Mouse (Mus musculus) kidney, postnatal 0 days (tissue): ENCODE data around the gene Trap1. TPM values are rescaled to one million over a fixed set of nuclear protein-coding genes. Genes with fewer than 3 reads are reported as not detected.
"Not testable (repeated sequence)": the region's sequence is repeated elsewhere in the genome, so short reads cannot be mapped to it uniquely, and the experiment has no call there.

Source experiments
- ATAC-seq: fragments of 200-750 bp; cut with Nextera tagmentation; replicated peaks from 2 replicates; pipeline ENCODE4 v1.8.0; 2017; ENCODE audit warnings: low read depth, moderate number of reproducible peaks, moderate TSS enrichment, moderate library complexity; ENCODE audit not compliant: low FRiP score
- DNase-seq: peaks from one replicate; pipeline ENCODE4 v3.0.0-alpha.2; 2016; ENCODE audit warnings: low spot score
- H3K27ac ChIP-seq: fragments of 300-500 bp; sonication (generic); 2 replicates; pipeline ENCODE4 v1.5.1; 2014; ENCODE audit warnings: mild to moderate bottlenecking
- H3K27me3 ChIP-seq: fragments of 300-500 bp; sonication (generic); 2 replicates; pipeline ENCODE4 v1.6.1; 2014; ENCODE audit warnings: low read length, mixed read lengths; ENCODE audit not compliant: insufficient read depth
- H3K36me3 ChIP-seq: fragments of 300-500 bp; sonication (generic); 2 replicates; pipeline ENCODE4 v1.6.1; 2014; ENCODE audit warnings: low read length, mixed read lengths; ENCODE audit not compliant: insufficient read depth
- H3K4me1 ChIP-seq: fragments of 300-500 bp; sonication (generic); replicated peaks from 2 replicates; pipeline ENCODE4 v1.6.1; 2014; ENCODE audit warnings: antibody characterized with exemption, low read length, mixed read lengths; ENCODE audit not compliant: insufficient read depth
- H3K4me2 ChIP-seq: fragments of 300-500 bp; sonication (generic); 2 replicates; pipeline ENCODE4 v1.6.1; 2014; ENCODE audit warnings: mild to moderate bottlenecking, low read length, moderate library complexity, mixed read lengths
- H3K4me3 ChIP-seq: fragments of 300-500 bp; sonication (generic); replicated peaks from 2 replicates; pipeline ENCODE4 v1.5.1; 2014; ENCODE audit warnings: low read depth, low read length
- H3K9ac ChIP-seq: fragments of 300-500 bp; sonication (generic); 2 replicates; pipeline ENCODE4 v1.6.1; 2014; ENCODE audit warnings: low read depth, low read length
- H3K9me3 ChIP-seq: fragments of 300-500 bp; sonication (generic); replicated peaks from 2 replicates; pipeline ENCODE4 v1.6.1; 2016; ENCODE audit warnings: low read length, inconsistent platforms, mixed read lengths
- CTCF ChIP-seq: IDR thresholded peaks from 2 replicates; pipeline ENCODE4 v1.5.1; 2016; ENCODE audit warnings: antibody characterized with exemption, low read depth, mild to moderate bottlenecking, moderate library complexity
- WGBS: fragments of 180-500 bp; shearing (Covaris S2); extraction: QIAGEN DNeasy Blood & Tissue Kit; methylation state at CpG from one replicate; pipeline ENCODE4 v1.1.7; 2014; 5-methylcytosine and 5-hydroxymethylcytosine counted together
- polyA plus RNA-seq: library from polyadenylated mRNA; unstranded; fragments of >200 nt; fragmentation: Nextera tagmentation; extraction: Ambion mirVana; gene quantifications from 2 replicates; pipeline ENCODE4 v1.2.1, GENCODE M21; 2015

Gene Trap1
- polyA plus RNA-seq, 1 experiment from 2014 or later = 89.9 TPM

DNA sequence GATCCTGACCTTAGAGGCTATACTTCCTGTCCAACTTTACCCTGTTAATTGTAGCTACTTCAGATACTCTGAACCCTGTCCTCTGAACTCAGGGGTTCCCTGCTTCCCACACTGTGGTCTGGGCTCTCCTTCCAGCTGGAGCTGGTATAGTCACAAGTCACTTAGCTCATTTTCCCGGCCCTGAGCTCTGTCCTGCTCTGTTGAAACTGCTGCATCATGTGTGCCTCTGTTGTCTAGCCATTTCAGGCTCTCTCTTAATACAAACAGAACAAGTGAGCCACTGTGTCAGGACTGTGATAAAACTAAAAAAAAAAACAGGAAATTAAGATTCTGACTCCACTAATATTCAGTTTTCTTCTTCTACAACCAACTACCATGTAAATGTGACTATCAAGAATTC lies 51.0 kb downstream of the Trap1 start:
- no peak for DNase-seq
- Histone ChIP-seq H3K9me3 (no peaks in the 10 kb centered on the region), H3K4me1 (peaks cover 12% of the 10 kb centered on the region), H3K27me3 (no peaks in the 10 kb centered on the region), H3K36me3 (no peaks in the 10 kb centered on the region), H3K9ac (no peak overlapping the region), H3K4me3 (no peak overlapping the region), H3K4me2 (no peak overlapping the region), H3K27ac (no peak overlapping the region)
- WGBS = 46% methylated on average over 1 of the region's 1 CpGs
- no peak for ATAC-seq
- TF ChIP-seq CTCF = no peak

- no peak overlapping the region for H3K27ac ChIP-seq
- no peak overlapping the region for H3K4me3 ChIP-seq
- H3K4me1 ChIP-seq = no peaks in the 10 kb centered on the region
- H3K4me2 ChIP-seq = no peak overlapping the region
- H3K27me3 ChIP-seq = no peaks in the 10 kb centered on the region
- DNase-seq (no peak), ATAC-seq (no peak)
- no peaks in the 10 kb centered on the region for H3K36me3 ChIP-seq
- H3K9ac ChIP-seq = no peak overlapping the region
- H3K9me3 ChIP-seq = no peaks in the 10 kb centered on the region
- no peak for TF ChIP-seq CTCF
- 79% methylated on average over 4 of the region's 4 CpGs for WGBS
Measured at GRCm38 (mm10) chr16:4022719-4023118, 54.9 kb downstream of the Trap1 start.

- H3K4me2 ChIP-seq = no peak overlapping the region
- no peaks in the 10 kb centered on the region for H3K27me3 ChIP-seq
- no peaks in the 10 kb centered on the region for H3K36me3 ChIP-seq
- H3K27ac ChIP-seq = no peak overlapping the region
- H3K4me1 ChIP-seq = no peaks in the 10 kb centered on the region
- no peak overlapping the region for H3K9ac ChIP-seq
- DNase-seq = no peak
- 92% methylated on average over 1 of the region's 1 CpGs for WGBS
- H3K9me3 ChIP-seq = no peaks in the 10 kb centered on the region
- H3K4me3 ChIP-seq = no peak overlapping the region
- ATAC-seq = no peak
- TF ChIP-seq CTCF = peak; percentile 12; the same call in 1 of the 2 replicates
Measured at GRCm38 (mm10) chr16:4021241-4021640, 56.4 kb downstream of the Trap1 start.

DNA sequence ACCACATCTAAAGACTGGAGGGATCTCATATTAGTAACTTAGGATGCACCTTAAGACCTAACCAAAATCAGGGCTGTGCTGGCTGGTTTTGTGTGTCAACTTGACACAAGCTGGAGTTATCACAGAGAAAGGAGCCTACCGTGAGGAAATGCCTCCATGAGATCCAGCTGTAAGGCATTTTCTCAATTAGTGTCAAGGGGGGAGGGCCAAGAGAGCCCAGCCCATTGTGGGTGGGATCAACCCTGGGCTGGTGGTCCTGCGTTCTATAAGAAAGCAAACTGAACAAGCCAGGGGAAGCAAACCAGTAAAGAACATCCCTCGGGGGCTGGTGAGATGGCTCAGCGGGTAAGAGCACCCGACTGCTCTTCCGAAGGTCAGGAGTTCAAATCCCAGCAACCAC lies 60.2 kb downstream of the Trap1 start:
- WGBS = 76% methylated on average over 6 of the region's 6 CpGs
- H3K9me3 ChIP-seq, ATAC-seq, H3K27ac ChIP-seq, H3K36me3 ChIP-seq, H3K9ac ChIP-seq, DNase-seq, H3K27me3 ChIP-seq, H3K4me3 ChIP-seq, H3K4me2 ChIP-seq, H3K4me1 ChIP-seq: not testable (repeated sequence)

GRCm38 (mm10) chr16:4016786-4017185 lies 60.8 kb downstream of the Trap1 start:
- H3K4me1 ChIP-seq, H3K27ac ChIP-seq, DNase-seq, H3K9me3 ChIP-seq, H3K27me3 ChIP-seq, H3K36me3 ChIP-seq, H3K9ac ChIP-seq, ATAC-seq, H3K4me3 ChIP-seq, H3K4me2 ChIP-seq: not testable (repeated sequence)
- 80% methylated on average over 17 of the region's 17 CpGs for WGBS

GRCm38 (mm10) chr16:4014040-4014668 lies 63.5 kb downstream of the Trap1 start:
- no peak for ATAC-seq

More at GRCm38 (mm10) chr16:4014040-4014668, 63.5 kb downstream of the Trap1 start:
- Histone ChIP-seq H3K4me1 (no peaks in the 10 kb centered on the region), H3K27me3 (no peaks in the 10 kb centered on the region), H3K9ac (no peak overlapping the region), H3K9me3 (no peaks in the 10 kb centered on the region), H3K4me3 (no peak overlapping the region), H3K27ac (no peak overlapping the region), H3K36me3 (no peaks in the 10 kb centered on the region), H3K4me2 (no peak overlapping the region)
- no peak for DNase-seq
- 74% methylated on average over 5 of the region's 5 CpGs for WGBS
- TF ChIP-seq CTCF = no peak
